Mouse (Mus musculus): ENCODE results near the gene Hipk4.

Gene Hipk4

GRCm38 (mm10) chr7:27522967-27523366 is at the start of gene Hipk4:
Hipk4 (plus strand) TSS chr7:27523267.
- no peak for DNase-seq (ENCODE audit: low spot score)

DNA sequence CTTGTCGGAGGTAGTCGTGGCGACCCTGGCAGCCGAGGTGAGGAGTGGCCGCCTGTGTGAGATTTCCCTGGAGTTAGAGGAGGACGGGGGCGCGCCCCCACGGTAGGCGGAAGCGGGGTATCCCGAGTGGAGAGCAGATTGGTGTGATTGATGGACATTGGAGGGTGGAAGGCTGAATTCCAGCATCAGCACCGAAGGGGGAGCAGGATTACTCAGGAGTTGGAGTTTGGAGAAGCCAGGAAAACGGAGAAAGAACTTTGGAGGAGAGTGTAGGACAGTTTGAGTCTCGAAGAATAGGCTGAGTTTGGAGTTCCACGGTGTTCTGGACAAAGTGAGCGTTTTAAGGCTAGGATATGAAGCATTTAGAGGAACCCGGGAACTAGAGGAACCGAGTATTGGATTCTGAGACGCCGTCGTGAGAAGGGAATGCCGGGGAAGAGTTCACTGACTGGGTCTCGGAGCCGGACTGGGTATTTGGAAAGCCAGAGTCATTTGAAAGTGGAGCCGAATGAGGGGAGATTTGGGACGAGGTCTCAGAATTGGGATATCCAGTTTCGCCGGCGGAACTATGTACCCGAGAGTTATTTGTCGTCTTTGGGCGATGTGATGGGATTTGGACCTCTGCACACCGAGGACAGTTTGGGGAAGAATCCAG is 49.1 kb upstream of the Hipk4 start:
- DNase-seq (ENCODE audit: low spot score) = no peak

DNA sequence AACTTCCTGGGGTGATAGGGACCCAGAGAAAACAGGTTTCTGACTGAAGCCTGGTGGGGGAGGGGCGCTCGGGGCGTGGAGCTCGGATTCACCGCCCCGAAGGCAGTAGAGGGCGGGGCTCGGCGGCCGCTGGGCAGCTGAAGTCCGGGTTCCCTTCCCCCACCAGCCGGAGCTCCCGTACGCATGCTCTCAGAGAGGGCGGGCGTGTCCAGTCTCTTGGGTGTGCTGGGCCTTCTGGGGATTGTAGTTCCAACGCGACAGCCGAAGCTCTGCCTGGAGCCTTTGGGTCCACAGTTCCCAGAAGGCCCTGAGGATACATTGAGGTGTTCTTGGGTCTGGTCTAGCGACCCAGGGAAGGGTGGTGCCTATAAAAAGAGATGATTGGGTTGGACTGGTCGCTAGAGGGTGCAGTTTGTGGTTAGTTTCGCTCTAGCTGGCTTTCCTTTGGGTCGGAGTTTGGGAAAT is 48.5 kb upstream of the Hipk4 start:
- DNase-seq (ENCODE audit: low spot score) = peak; percentile 87

- no peak for DNase-seq (ENCODE audit: low spot score)
Observed at GRCm38 (mm10) chr7:27475596-27475995, 47.5 kb upstream of the Hipk4 start.

DNA sequence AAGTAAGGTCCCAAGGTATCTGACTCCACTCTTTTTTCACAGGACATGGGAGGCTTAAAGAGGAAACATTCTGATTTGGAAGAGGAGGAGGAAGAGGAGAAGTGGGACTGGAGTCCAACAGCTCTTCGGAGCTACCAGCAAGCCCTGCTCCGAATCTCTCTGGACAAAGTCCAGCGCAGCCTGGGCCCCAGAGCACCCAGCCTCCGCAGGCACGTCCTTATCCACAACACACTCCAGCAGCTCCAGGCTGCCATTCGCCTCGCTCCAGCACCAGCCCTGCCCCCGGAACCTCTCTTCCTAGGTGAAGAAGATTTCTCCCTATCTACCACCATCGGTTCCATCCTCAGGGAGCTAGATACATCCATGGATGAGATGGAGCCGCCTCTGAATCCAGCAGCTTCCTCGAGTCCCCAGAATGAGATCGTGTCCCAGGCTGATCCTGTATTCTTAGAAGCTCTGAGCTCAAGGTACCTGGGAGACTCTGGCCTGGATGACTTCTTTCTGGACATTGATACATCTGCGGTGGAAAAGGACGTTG is 46.9 kb upstream of the Hipk4 start:
- DNase-seq (ENCODE audit: low spot score) = no peak

DNA sequence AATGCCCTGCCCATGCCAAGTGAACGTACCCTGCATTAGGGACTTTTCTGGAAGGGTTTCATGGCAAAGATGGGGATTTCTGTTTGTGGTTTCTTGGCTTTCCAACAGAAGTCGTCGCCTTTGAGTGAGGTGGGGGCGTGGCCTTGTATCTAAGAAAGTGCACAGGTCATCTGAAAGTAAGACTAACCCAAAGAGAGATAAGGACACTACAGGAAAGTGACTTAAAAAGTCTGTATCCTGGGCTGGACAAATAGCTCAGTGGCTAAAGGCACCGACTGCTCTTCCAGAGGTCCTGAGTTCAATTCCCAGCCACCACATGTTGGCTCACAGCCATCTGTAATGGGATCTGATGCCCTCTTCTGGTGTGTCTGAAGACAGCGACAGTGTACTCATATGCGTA is 44.5 kb upstream of the Hipk4 start:
- no peak for DNase-seq (ENCODE audit: low spot score)

GRCm38 (mm10) chr7:27479750-27480149 is 43.3 kb upstream of the Hipk4 start:
- no peak for DNase-seq (ENCODE audit: low spot score)

GRCm38 (mm10) chr7:27480506-27480905 is 42.6 kb upstream of the Hipk4 start:
- DNase-seq (ENCODE audit: low spot score) = no peak

- DNase-seq (ENCODE audit: low spot score) = no peak
Observed at GRCm38 (mm10) chr7:27480927-27481626, 42.0 kb upstream of the Hipk4 start.

DNA sequence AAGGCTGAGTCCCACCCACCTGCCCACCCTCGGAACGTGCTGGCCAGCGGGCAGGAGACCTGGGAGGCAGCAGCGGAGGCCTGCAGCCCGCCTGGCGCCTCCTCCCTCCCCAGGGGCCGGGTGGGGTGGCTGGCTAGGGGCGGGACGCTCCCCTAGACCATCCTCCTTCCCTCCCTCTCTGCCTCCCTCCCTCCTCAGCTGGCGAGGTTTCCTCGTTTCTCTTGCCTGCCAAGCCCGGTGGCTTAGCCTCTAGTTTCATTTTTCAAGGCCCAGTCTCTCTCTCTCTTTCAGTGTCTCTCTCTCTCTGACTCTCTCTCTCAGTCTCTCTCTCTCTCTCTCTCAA is 41.5 kb upstream of the Hipk4 start:
- peak; percentile 63 for DNase-seq (ENCODE audit: low spot score)

GRCm38 (mm10) chr7:27483860-27484259 is 39.2 kb upstream of the Hipk4 start:
- DNase-seq (ENCODE audit: low spot score) = no peak

DNA sequence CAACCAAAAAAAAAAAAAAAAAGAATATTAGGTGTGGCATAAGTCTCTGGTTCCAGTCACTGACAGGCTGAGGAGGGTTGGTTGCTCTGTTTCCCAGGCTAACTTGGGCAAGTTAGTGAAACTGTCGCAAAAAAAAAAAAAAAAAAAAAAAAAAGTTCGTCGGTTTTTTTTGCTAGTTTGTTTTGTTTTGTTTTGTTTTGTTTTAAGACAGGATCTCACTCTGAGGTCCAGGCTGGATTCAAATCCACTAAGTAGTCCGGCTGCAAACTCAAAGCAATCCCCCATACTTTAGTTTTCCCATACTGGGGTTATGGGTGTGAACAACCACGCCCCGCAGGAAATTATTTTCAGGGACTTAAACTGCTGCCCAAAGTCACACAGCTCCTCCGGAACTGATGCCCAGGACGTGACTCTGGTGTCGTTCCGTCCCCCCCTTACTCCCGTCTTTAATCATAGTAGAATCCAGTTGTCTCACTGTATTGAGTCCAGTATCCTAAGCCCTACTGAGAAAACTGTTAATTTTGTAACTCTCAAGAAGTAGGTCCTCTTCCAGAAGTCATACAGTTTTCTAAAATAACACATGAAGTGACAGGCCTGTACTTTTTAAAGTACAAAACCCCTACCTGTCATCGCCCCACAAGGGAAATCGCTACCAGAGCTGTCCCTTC is 36.8 kb upstream of the Hipk4 start:
- DNase-seq (ENCODE audit: low spot score) = no peak

DNA sequence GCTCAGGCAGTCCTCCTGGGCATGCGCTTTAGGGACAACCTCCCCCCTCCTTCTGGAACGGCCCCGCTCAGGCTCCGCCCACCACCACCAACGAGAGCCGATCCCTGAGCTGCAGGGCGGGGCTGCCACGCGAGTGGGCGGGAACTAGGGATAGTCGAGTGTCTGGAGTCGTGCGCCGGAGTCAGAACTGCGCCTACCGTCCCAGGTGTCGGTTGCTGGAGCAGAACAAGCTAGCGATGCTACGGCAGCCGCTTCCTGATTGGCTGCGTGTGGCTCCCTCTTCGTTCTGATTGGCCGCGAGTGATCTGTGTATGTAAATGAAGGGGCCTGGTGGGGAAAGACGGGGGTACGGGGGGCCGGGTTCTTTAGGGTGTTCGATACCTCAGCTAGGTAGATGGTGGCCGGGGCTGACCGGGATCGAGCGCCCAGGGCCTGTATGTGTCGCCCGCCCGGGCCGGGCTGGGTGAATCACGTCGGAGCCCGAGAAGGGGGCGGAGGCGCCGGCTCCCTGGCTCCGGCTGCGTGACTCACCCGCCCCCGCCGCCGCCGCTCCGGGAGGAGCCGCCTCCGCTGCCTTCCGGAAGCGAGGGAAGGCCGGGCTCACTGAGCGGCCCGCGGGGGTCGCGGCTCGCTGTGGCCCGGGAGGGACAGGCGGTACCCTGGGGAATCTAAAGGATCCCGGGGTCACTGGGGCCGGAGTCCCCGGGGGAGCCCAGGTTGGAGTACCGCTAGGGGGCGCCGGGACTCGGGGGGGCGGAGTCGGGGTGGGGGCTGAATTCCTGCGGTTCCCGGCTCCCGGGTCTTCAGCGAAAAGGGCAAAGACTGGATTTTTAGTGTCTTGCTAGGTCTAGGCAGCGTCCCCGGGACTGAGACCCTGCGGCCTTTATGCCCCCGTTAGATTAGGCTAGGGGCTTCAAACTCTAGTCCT is 36.0 kb upstream of the Hipk4 start, which contains the start of gene Sertad1:
Gene Sertad1, plus strand, starts transcription at position 141 of the 928 bp plus-strand sequence.
- DNase-seq (ENCODE audit: low spot score) = peak; percentile 96

DNA sequence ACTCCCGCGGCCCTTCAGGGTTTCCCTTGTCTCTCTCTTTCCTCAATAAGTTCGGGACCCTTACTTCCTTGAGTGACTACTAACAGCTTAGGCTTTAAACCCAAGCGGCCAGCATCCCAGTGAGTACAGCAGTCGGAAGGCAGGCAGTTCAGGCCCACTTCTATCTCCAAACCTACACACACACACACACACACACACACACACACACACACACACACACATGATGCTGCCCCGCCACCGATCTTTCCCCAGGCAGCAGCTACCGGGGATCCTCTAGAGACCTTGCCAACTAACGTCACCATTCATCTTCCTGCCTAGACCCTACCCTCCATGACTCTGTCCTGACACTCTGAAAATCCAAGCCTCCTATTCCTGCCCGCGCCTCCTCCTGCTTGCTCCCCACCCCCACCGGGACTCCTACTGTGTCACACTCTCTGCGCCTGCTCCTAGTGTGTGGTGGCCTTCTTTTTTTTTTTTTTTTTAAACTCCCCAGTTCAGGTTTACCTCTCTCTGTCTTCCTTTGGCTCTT is 35.3 kb upstream of the Hipk4 start:
- no peak for DNase-seq (ENCODE audit: low spot score)

DNA sequence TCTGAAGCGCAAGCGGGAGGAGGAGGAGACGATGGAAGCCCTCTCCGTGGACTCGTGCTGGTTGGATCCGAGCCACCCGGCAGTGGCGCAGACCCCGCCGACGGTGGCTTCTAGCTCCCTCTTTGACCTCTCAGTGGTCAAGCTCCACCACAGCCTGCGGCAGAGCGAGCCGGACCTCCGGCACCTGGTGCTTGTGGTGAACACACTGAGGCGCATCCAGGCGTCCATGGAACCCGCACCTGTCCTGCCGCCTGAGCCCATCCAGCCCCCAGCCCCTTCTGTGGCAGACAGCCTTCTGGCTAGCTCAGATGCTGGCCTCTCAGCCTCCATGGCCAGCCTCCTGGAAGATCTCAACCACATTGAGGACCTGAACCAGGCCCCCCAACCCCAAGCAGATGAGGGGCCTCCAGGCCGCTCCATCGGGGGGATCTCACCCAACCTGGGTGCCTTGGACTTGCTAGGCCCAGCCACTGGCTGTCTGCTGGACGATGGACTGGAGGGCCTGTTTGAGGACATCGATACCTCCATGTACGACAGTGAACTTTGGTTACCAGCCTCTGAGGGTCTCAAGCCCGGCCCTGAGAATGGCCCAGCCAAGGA is 33.7 kb upstream of the Hipk4 start:
- DNase-seq (ENCODE audit: low spot score) = no peak

- DNase-seq (ENCODE audit: low spot score) = no peak
Observed at GRCm38 (mm10) chr7:27490227-27490542, 32.9 kb upstream of the Hipk4 start.

DNA sequence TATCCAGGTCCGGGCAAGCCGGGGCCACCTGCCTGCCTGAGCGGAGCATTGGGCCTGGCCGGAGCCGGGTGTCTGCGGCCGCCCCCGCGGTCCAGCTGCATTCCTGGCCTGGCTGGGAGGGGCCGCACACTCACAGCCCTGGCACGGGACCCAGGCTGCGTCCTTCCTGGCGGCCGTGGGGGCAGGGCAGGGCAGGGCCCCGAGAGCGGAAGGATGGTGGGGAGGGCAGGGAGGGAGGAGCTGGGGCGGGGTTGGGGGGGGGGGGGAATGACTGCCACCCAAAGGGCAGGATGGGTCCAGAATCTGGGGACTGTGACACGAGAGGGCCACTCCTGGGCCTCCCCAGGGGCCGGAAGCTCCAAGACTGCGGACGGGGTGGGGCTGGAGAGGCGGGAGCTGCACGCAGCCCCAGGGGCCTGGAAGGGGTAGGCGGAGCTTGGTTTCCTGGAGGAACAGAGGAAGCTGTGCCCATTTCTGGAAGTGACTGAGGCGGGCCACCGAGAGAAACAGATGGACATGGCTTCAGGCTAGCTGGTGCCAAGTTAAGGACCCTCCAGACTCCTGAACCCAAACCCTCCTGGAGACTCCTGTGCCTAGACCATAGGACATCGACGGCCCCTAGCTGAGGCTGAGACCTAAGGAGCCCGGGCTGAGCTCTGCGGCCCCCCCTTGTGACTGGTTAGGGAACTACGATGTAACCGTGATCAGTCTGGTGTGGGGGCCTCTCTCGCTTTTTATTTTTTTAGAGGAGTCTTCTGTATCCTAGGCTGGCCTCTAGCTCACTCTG is 32.3 kb upstream of the Hipk4 start:
- peak; percentile 86 for DNase-seq (ENCODE audit: low spot score)

GRCm38 (mm10) chr7:27491856-27492255 is 31.2 kb upstream of the Hipk4 start:
- no peak for DNase-seq (ENCODE audit: low spot score)

GRCm38 (mm10) chr7:27493022-27493421 is 30.0 kb upstream of the Hipk4 start:
- no peak for DNase-seq (ENCODE audit: low spot score)

- no peak for DNase-seq (ENCODE audit: low spot score)
Observed at GRCm38 (mm10) chr7:27493450-27493849, 29.6 kb upstream of the Hipk4 start.
